Mouse (Mus musculus): ENCODE results near the gene Tie1.

Tie1 gene

GRCm38 (mm10) chr4:118472687-118473086, 17.2 kb downstream of the Tie1 start:
- DNase-seq: no peak

DNA sequence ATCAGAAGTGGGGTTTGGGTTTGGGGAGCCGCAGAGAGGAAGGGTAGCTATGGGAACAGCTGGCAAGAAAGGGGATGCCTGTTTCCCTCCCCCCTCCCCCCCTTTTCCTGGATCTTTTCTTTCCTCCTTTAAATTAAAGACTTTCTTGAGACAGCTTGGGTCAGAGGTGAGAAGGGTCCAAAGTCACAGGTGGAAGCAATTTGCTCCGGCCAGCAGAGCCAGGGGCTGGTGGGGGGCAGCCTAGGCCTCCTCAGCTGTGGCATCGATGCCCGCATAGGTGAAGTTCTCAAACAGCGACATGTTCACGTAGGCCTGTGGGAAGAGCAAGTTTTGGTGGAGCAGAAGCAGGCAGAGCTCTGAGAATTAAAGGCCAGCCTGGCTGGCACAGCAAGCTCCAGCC, 18.6 kb downstream of the Tie1 start:
- DNase-seq: no peak

DNA sequence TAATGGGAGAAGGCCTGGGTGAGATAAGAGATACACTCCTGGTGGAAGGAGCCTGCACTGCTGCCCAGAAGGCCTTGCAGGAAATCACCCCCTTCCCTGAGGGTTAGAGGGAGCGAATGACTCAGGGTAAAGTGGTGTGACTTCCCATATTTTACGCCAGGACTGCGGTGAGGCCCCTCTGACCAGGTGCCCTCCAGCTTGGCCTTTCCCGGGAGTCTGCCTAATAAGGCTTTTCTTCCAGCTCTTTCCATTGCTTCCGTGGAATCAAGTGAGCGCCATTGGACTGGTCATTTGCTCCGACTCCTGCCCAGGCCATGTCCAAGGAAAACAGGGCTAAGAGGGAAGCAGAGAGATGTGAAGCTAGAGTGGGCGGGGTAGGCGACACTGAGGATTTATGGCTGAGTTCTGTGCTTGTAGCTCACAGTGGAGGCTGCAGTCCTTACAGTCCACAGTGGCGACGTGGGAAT, 24.1 kb downstream of the Tie1 start:
- DNase-seq: no peak

DNA sequence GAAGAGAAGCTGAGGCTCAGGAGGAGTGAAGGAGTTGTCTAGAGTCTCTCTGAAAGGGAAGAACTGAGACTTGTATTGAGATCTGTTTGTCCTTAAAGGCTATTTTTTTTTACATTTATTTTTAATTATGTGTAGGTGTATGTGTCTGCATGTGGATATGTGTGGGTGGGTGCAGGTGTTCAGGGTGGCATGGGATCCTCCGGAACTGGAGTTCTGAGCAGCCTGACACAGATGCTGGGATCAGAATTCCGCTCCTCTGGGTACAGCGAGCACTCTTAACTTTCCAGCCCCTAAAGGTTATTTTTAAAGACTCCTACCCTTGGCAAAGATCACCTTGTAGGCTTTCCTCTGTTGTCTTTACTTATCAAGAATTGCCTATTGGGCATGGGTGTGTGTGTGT, 24.9 kb downstream of the Tie1 start:
- no peak for DNase-seq

DNA sequence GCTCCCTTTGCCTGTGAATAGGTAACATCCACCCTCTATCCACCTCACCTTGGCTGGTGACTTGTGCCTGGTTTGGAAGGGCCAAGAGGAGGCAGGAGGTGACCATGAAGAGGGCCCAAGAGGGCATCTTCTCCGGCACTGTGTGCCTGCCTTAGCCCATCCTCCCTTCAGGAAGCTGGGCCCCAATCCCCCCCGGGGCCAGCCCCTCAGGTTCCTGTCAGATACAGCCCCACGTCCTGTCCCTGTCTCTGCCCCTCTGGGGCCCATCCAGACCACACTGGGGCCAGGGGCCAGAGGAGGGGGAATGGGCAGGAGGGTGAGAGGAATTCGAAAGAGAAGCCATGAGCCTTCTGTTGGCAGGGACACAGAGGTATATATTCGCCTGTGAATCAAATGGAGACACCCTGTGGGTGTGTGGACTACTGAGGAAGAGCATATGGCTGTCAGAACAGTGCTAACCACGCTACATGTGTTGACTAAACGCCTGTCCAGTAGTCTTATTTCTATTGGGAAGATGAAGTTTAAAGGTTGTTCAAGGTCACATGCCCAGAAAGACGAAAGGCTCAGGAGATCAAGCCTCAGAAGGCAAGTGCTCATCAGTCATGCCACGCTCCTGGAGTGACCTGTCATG, 32.4 kb downstream of the Tie1 start, which contains the start of gene Mpl:
Gene Mpl (minus strand): TSS at position 169 of the 631 bp plus-strand sequence.
- DNase-seq: no peak

DNA sequence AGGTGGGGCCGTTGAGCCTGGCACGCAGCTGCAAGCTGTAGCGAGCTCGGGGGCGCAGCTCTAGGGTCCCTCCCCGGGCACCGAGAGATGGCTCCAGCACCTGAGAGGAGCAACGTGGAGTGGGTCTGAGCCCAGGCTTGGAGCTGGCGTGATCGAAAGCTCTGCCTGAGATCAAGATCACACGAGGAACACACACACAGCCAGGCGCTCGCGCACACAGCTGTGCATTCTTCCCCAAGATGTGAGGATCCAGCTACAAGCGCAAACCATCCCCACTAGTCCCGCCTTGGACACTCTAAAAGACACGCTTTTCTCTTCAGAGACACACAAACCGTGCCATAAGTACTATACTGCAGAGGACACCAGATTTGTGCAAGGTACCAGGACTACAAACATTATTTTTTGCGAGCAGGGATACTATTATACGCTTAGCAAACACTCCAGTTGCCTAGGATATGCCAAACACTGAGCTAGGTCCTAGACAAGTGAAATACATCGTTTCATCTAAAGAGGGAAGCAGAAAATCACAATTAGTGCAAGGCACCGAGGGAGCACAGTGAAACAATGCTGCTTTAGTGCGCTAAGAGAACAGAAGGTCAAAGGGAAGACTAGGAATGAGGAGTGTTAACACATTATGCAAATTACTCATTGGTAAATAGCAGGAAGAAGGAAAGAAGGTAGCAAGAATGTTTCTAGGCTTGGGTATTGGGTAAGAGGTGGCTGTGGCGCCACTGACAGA, 43.3 kb downstream of the Tie1 start:
- peak; percentile 29 for DNase-seq

- peak; percentile 84 for DNase-seq
These were observed 44.0 kb downstream of the Tie1 start for GRCm38 (mm10) chr4:118445781-118446414.

- DNase-seq: no peak
These were observed 44.8 kb downstream of the Tie1 start for GRCm38 (mm10) chr4:118445088-118445487.

DNA sequence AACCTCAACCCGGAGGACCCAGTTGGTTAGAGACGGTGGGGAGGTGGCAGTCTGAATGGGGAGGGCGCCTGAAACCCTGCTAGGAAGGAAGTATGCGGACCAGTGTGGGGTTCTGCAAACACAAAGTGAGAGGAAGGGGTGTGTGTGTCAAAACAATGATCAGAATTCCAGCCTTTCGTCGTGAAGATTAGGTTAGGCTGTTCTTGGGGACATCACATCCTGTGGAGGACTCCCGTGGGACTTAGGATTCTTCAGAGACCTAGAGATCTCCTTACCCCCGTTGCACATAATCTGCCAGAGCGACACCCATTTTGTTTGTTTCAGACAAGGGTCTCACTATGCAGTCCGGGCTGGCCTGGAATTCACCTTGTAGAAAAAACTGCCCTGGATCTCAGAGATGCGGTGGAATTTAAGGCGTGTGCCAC, 52.0 kb downstream of the Tie1 start:
- no peak for DNase-seq

DNA sequence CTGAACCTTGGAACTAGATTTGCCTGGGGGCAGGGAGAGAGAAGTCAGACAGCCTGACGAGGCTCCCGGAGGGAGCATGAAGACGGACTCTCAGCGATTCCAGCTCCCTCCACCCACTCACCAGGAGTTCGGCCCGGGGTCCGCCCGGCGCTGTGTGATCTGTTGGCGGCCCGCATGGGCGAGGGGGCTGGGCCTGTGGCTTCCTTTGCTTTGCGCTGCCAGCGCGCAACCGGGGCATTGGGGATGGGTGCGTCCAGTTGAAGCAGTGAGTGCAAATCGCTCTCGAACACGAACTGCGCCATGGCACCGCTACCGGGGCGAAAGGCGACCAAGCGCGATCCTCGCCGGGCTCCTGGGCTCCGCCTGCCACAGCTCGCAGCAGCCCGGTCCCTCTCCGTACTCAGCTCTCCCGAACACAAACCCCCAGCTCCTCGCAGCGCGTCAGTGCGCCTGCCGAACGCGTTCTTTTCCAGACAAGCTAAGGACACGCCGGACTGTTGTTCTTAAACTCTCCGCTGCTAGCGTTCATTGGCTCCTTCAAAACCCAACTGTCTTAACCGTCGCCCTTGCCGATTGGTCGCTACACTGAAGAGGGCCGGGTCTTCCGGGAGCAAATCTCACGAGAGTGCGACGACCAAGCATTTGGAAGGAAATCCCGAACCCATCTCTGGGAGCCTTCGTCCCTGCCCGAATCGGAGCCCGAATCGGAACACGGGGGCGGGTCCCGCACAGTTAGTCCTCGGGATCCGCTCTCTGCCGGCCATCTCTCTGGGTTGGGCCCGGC, 52.8 kb downstream of the Tie1 start, which contains the start of gene Cdc20:
Gene Cdc20 (minus strand): TSS at position 533 of the 784 bp plus-strand sequence.
- peak; percentile 94 for DNase-seq

GRCm38 (mm10) chr4:118432332-118432731, 57.5 kb downstream of the Tie1 start:
- no peak for DNase-seq

GRCm38 (mm10) chr4:118429215-118429895, 60.5 kb downstream of the Tie1 start:
- peak; percentile 82 for DNase-seq

DNA sequence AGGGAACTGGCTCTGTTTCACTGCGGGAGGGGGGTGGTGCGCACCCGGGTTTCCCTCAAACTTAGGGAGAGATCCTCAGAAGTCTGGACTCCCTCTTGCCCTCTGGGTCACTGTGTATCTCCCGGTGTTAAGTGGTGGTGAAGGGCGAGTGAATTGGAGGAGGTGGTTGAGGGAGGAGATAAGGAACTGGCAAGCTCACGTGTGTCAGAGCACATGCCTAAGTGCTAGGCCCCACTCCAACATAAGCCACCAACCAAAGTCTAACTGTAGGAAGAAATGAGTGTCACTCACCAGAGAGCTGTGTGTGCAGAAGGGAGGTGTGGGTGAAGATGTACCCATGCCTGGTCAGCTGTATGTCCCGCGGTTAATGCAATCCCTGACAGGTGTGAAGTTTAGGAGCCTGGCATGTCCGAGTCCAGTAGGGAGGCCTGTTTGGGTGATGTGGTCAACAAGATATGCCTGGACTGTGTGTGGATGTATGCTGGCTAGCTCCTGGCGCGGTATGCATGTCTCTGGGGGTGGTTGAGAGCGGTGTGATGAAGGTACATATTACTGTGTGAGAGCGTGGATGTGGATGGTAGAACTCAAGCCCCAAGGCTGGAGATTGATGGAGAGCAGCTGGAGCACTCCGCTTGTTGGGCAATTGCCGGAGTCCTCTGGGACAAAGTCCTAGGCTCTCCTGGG, 61.2 kb downstream of the Tie1 start:
- peak; percentile 78 for DNase-seq

GRCm38 (mm10) chr4:118427768-118428451, 62.0 kb downstream of the Tie1 start, which contains the start of gene Elovl1:
Elovl1 (plus strand) TSS chr4:118428093.
- DNase-seq: peak; percentile 96

DNA sequence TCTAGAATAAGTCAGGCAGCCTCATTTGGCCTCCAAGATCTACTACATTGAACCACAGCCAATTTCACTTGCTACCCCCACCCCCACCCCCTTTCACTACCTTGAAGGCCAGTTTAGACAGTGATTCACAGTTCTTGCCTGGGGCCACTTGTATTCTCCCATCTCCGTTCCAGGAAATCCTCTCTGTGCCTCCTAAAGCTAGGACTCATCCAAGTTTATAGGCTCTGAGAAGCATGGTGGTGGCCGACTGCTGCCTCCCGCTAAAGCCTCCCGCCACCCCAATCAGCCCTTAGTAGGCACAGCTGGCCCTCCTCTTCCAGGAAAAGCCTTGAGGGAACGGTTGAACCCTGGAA, 62.5 kb downstream of the Tie1 start:
- DNase-seq: no peak

- DNase-seq: no peak
These were observed 64.5 kb downstream of the Tie1 start for GRCm38 (mm10) chr4:118425374-118425773.

DNA sequence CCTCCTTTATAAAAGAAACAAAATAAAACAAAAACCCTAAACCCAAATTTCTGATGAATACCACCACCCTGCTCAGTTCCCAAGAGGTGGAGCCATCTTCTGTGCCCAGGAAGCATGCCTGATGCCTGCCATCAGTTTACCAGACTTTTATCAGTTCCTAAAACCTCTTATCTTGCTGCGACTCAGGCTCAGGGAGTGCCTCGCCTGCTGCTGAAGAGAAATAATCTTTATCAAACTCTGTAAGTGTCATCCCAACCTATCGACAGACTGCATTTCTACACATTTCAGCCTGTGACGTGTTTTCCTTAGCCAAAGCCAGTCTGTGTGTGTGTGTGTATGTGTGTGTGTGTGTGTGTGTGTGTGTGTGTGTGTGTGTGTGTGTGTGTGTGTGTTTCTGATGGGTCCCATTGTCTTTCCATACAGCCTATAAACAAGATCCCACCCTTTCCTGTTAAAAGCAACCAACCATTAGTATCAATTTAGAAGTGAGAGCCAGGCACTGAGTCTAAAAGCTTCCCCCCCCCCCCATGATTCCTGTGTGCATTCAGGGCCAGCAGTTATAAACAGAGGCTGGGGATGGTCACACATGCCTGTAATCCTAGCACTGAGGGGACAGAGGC, 65.2 kb downstream of the Tie1 start:
- peak; percentile 62 for DNase-seq

- peak; percentile 33 for DNase-seq
These were observed 68.5 kb downstream of the Tie1 start for GRCm38 (mm10) chr4:118421384-118421783.

Measured in lung, postnatal 36 days (tissue).